Mouse (Mus musculus) heart, adult 2 months (tissue): ENCODE results near the gene Dtl.

Experiments used
- CTCF ChIP-seq: fragments of 200-600 bp; IDR thresholded peaks from 2 replicates; pipeline ENCODE4 v1.8.1; 2022; ENCODE audit warnings: antibody characterized with exemption, mild to moderate bottlenecking, moderate library complexity
- EP300 ChIP-seq: fragments of 200-500 bp; IDR thresholded peaks from 2 replicates; pipeline ENCODE4 v1.6.1; 2011; ENCODE audit warnings: low read depth, low read length, control low read depth; ENCODE audit not compliant: insufficient read depth
- POLR2A ChIP-seq: fragments of 200-500 bp; IDR thresholded peaks from 2 replicates; pipeline ENCODE4 v1.6.1; 2011; ENCODE audit warnings: mild to moderate bottlenecking, low read depth, low read length, control low read depth; ENCODE audit not compliant: insufficient read depth

GRCm38 (mm10) chr1:191618067-191618766 lies 42.9 kb upstream of the Dtl start:
- TF ChIP-seq CTCF (no peak), POLR2A (no peak), EP300 (no peak)
